Mouse (Mus musculus) natural killer cell, adult 2 months (primary cell): Measurements from ENCODE around the gene Hax1.
A peak's percentile ranks its signal among the peaks of the same experiment; 100 is the strongest.

Experiments
- DNase-seq, 2 experiments: peaks; one replicate each; pipeline ENCODE4 v3.0.0; 2022; ENCODE audit warnings: low spot score in 2 of 2

Hax1 gene

DNA sequence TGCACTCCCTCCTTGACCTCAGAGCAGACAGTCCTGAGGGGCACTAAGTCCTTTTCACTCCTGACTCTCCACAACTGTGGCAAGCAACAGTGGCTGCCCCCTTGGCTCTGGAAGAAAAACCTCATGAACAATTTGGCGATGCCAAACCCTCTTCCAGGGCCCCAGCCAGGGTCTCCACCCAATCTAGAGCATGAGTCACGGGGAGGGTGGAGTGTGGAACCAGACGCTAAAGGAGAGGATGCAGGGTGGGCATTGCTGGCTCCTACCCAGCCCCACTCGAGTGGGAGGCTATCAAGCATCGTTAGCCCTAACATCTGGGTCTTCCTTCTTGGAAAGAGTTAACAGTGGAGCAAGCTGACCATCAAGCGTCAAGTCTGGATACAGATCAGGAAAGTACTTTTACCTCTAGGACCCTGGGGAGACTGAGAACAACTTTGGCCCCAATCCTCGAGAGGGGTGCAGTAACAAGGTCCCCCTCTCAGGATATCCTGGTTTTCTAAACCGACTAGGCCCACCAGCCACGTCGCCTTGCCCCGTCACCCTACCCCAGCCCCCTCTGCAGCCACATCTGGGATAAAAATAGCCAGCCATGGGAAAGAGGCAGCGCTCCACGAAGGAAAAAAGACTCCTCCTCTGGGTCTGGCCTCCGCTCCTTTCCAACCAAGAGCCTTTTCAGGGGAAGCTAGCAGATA, 36.4 kb downstream of the Hax1 start:
- DNase-seq: no peak

DNA sequence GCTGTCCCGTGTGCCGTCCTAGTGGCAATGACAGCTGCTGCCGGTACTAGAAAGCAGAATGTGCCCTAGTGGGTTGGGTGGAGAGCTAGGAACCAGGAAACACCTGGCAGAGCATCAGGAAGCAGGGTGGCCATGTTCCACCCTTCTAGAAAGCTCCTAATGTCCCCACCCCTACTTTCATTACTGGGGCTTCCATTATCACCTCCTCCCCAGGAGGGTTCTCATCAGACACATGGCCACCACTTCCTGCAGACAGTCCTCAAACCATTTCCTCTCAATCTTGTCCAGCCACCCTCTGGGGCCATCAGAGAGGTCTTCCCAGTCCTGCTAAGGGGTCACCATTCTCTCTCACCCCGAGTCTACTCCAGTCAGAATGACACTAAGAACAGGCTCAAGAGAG, 37.1 kb downstream of the Hax1 start:
- peak; percentile 42 to 62 for DNase-seq

DNA sequence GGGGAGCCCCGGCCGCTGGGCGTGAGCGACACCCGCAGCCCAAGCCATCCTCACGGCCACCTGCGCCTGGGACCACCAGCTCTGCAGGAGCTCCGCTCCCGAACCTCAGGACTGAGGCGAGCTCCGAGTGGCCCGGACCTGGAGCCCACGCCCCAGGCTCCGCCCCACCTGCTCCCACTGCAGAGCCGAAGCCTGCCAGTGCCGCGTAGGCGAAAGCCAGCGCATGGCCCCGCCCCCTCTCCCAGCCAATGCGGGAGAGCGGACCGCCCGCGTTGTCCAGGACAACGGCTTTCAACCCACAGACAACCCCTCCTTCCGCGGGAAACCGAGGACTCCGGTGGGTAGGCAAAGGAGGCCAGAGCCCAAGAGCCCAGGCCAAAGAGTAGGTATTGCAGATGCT, 38.1 kb downstream of the Hax1 start:
- peak; percentile 76 to 77 for DNase-seq

GRCm38 (mm10) chr3:89959435-89959834, 39.1 kb downstream of the Hax1 start:
- no peak for DNase-seq

DNA sequence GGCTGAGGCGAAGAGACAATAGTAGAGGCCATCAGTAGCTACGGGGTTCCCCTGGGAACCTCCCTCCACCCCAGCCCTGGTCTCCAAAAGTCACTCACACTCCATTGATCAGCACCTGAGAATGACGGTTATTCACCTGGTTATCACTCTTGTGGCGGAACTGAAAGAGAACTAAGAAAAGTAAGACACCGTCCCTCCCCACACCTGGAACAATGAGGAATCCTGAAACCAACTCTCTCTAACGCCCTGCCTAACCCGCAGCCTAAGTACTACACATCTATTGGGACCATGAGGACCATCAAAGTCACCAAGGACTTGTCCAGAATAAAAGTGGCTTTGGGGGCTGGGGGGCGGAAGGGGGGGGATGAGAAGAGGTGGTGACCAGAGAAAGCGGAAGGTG, 40.7 kb downstream of the Hax1 start:
- DNase-seq: no peak

GRCm38 (mm10) chr3:89956177-89956971, 42.2 kb downstream of the Hax1 start:
- no peak for DNase-seq

DNA sequence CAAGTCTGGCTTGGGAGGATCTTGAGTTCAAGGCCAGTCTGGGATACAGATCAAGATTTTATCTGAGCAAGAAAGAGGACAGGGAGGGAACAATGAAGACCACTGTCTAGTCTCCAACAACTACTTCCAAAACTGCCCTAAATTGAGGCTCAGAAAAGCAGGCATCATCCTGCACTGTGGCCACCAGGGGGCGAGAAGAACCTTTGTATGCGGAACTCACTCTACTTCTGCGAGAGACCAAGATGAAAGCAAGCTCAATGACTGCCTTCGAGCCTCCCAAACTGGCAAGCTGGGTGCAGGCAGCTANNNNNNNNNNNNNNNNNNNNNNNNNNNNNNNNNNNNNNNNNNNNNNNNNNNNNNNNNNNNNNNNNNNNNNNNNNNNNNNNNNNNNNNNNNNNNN, 45.2 kb downstream of the Hax1 start:
- DNase-seq: peak; percentile 66 to 76

GRCm38 (mm10) chr3:89948655-89949054, 49.9 kb downstream of the Hax1 start:
- no peak for DNase-seq

- no peak for DNase-seq
Measured at GRCm38 (mm10) chr3:89948021-89948420, 50.6 kb downstream of the Hax1 start.
